Mouse (Mus musculus): Measurements from ENCODE around the gene Polr3h. TPM values are rescaled to one million over a fixed set of nuclear protein-coding genes. Genes with fewer than 3 reads are reported as not detected.

Polr3h gene
- total and polyA plus RNA-seq, 3 experiments: 40.5 to 224 (median 59.3) TPM

GRCm38 (mm10) chr15:81939157-81939715, 13.2 kb upstream of the Polr3h start:
- no peak overlapping the region for H3K27ac ChIP-seq (ENCODE audit: insufficient read depth, low read depth)
- no peak overlapping the region for H3K4me2 ChIP-seq (ENCODE audit: insufficient read depth, low read depth, poor library complexity, severe bottlenecking)
- no peak overlapping the region for H3K4me3 ChIP-seq (replicated peaks in 1 of 3; ENCODE audit: low read depth in 2 of 3, low read length in 2 of 3, poor library complexity in 1 of 3)
- no peak for DNase-seq (ENCODE audit: extremely low read depth)
- H3K9me3 ChIP-seq (replicated peaks; ENCODE audit: low read length): no peaks in the 10 kb centered on the region
- no peaks in the 10 kb centered on the region for H3K79me2 ChIP-seq (replicated peaks; ENCODE audit: control insufficient read depth, extremely low read depth, insufficient read depth, poor library complexity, severe bottlenecking)
- no peak for TF ChIP-seq CTCF (conservative IDR thresholded peaks at IDR 0.05 in 1 of 2, IDR thresholded peaks at IDR 0.05 in 1 of 2; ENCODE audit: low read depth in 2 of 2, low read length in 2 of 2)
- TF ChIP-seq ETS1 (conservative IDR thresholded peaks at IDR 0.05; ENCODE audit: low read depth, low read length): no peak
- no peak for TF ChIP-seq JUND (conservative IDR thresholded peaks at IDR 0.05; ENCODE audit: low read depth, low read length)
- no peak for TF ChIP-seq KAT2A (IDR thresholded peaks at IDR 0.05; ENCODE audit: insufficient replicate concordance, low read length)
- TF ChIP-seq USF1 (IDR thresholded peaks at IDR 0.05; ENCODE audit: low read depth, low read length): no peak
- H3K4me1 ChIP-seq (ENCODE audit: control insufficient read depth in 1 of 2, insufficient read depth in 2 of 2): peaks cover 14 to 54% of the 10 kb centered on the region in 2 experiments
- no peaks in the 10 kb centered on the region for H3K27me3 ChIP-seq (replicated peaks)
- dilution Hi-C loops (cut with MboI; ENCODE audit: extremely low pct_ligation_motif_present, extremely low pct_unique_long_range_greater_than_20kb, low sequenced_read_pairs): no loop called here
- H3K36me3 ChIP-seq (replicated peaks in 1 of 2; ENCODE audit: control insufficient read depth in 1 of 2, insufficient read depth in 1 of 2, low read length in 1 of 2): no peaks in the 10 kb centered on the region
- H3K9ac ChIP-seq (ENCODE audit: insufficient read depth, low read depth): no peak overlapping the region
- in situ Hi-C loops (cut with MboI; ENCODE audit: low pct_ligation_motif_present, low pct_unique_long_range_greater_than_20kb, low sequenced_read_pairs): no loop called here

GRCm38 (mm10) chr15:81938246-81938645, 12.2 kb upstream of the Polr3h start:
- DNase-seq (ENCODE audit: extremely low read depth): peak; percentile 62
- dilution Hi-C loops (cut with MboI; ENCODE audit: extremely low pct_ligation_motif_present, extremely low pct_unique_long_range_greater_than_20kb, low sequenced_read_pairs): no loop called here
- H3K4me2 ChIP-seq (ENCODE audit: insufficient read depth, low read depth, poor library complexity, severe bottlenecking): no peak overlapping the region
- H3K4me1 ChIP-seq (ENCODE audit: control insufficient read depth in 1 of 2, insufficient read depth in 2 of 2): peaks cover 16 to 57% of the 10 kb centered on the region in 2 experiments
- H3K27me3 ChIP-seq (replicated peaks): no peaks in the 10 kb centered on the region
- no peak for TF ChIP-seq POLR2AphosphoS2 (IDR thresholded peaks at IDR 0.05; ENCODE audit: low read depth, low read length)
- peak; percentile 50 for TF ChIP-seq ZC3H11A (IDR thresholded peaks at IDR 0.05; ENCODE audit: low read depth, low read length)
- TF ChIP-seq ZMIZ1 (IDR thresholded peaks at IDR 0.05; ENCODE audit: low read depth, low read length): no peak
- TF ChIP-seq USF1 (IDR thresholded peaks at IDR 0.05; ENCODE audit: low read depth, low read length): no peak
- TF ChIP-seq IRF4 (IDR thresholded peaks at IDR 0.05; ENCODE audit: low read depth, low read length): no peak; the same call in 1 of the 2 replicates
- no peak for TF ChIP-seq MYC (IDR thresholded peaks at IDR 0.05; ENCODE audit: low read depth, low read length)
- no peak for TF ChIP-seq SIN3A (IDR thresholded peaks at IDR 0.05; ENCODE audit: low read length)
- no peak for TF ChIP-seq ETS1 (conservative IDR thresholded peaks at IDR 0.05; ENCODE audit: low read depth, low read length)
- TF ChIP-seq MXI1 (IDR thresholded peaks at IDR 0.05; ENCODE audit: low read depth, low read length): no peak
- TF ChIP-seq MAZ (IDR thresholded peaks at IDR 0.05; ENCODE audit: low read depth, low read length): peak; percentile 68; the same call in 1 of the 2 replicates
- TF ChIP-seq CTCF (conservative IDR thresholded peaks at IDR 0.05 in 1 of 2, IDR thresholded peaks at IDR 0.05 in 1 of 2; ENCODE audit: low read depth in 2 of 2, low read length in 2 of 2): peak; percentile 20 to 88; a peak in 3 of 4 replicates
- no peak for TF ChIP-seq HCFC1 (IDR thresholded peaks at IDR 0.05; ENCODE audit: low read depth, low read length)
- TF ChIP-seq GABPA (IDR thresholded peaks at IDR 0.05; ENCODE audit: insufficient replicate concordance, low read depth, low read length): no peak
- no peak for TF ChIP-seq EP300 (IDR thresholded peaks at IDR 0.05; ENCODE audit: low read length)
- no peak for TF ChIP-seq TBP (conservative IDR thresholded peaks at IDR 0.05; ENCODE audit: low read depth, low read length)
- TF ChIP-seq SMC3 (IDR thresholded peaks at IDR 0.05; ENCODE audit: low read depth, low read length): peak; percentile 89
- no peak for TF ChIP-seq JUN (IDR thresholded peaks at IDR 0.05; ENCODE audit: insufficient read depth, low read depth, low read length)
- no peak for TF ChIP-seq KAT2A (IDR thresholded peaks at IDR 0.05; ENCODE audit: insufficient replicate concordance, low read length)
- TF ChIP-seq NELFE (IDR thresholded peaks at IDR 0.05; ENCODE audit: low read depth, low read length): no peak; the same call in 1 of the 2 replicates
- no peak for TF ChIP-seq NRF1 (IDR thresholded peaks at IDR 0.05; ENCODE audit: low read depth, low read length)
- TF ChIP-seq JUND (conservative IDR thresholded peaks at IDR 0.05; ENCODE audit: low read depth, low read length): no peak
- TF ChIP-seq ELF1 (IDR thresholded peaks at IDR 0.05; ENCODE audit: low read depth, low read length): no peak
- no peak for TF ChIP-seq E2F4 (IDR thresholded peaks at IDR 0.05; ENCODE audit: insufficient replicate concordance, low read depth, low read length)
- no peak for TF ChIP-seq RCOR1 (conservative IDR thresholded peaks at IDR 0.05; ENCODE audit: low read depth, low read length)
- no peak for TF ChIP-seq ZNF384 (IDR thresholded peaks at IDR 0.05; ENCODE audit: low read depth, low read length)
- TF ChIP-seq MAFK (IDR thresholded peaks at IDR 0.05; ENCODE audit: insufficient replicate concordance, low read length): no peak
- TF ChIP-seq TCF12 (IDR thresholded peaks at IDR 0.05; ENCODE audit: low read depth, low read length): no peak
- TF ChIP-seq MAX (IDR thresholded peaks at IDR 0.05; ENCODE audit: low read length): no peak
- TF ChIP-seq CHD2 (IDR thresholded peaks at IDR 0.05; ENCODE audit: low read length): no peak
- TF ChIP-seq RAD21 (IDR thresholded peaks at IDR 0.05; ENCODE audit: low read depth, low read length): peak; percentile 86
- no peak overlapping the region for H3K4me3 ChIP-seq (replicated peaks in 1 of 3; ENCODE audit: low read depth in 2 of 3, low read length in 2 of 3, poor library complexity in 1 of 3)
- H3K9me3 ChIP-seq (replicated peaks; ENCODE audit: low read length): no peaks in the 10 kb centered on the region
- in situ Hi-C loops (cut with MboI; ENCODE audit: low pct_ligation_motif_present, low pct_unique_long_range_greater_than_20kb, low sequenced_read_pairs): no loop called here
- H3K79me2 ChIP-seq (replicated peaks; ENCODE audit: control insufficient read depth, extremely low read depth, insufficient read depth, poor library complexity, severe bottlenecking): no peaks in the 10 kb centered on the region
- H3K9ac ChIP-seq (ENCODE audit: insufficient read depth, low read depth): no peak overlapping the region
- no peaks in the 10 kb centered on the region for H3K36me3 ChIP-seq (replicated peaks in 1 of 2; ENCODE audit: control insufficient read depth in 1 of 2, insufficient read depth in 1 of 2, low read length in 1 of 2)
- H3K27ac ChIP-seq (ENCODE audit: insufficient read depth, low read depth): no peak overlapping the region

All from CH12.LX (cell line).